Mouse (Mus musculus) embryonic fibroblast, embryonic 13.5 days (primary cell): ENCODE data around the gene Crb1.

Experiments
- CTCF ChIP-seq: IDR thresholded peaks from 2 replicates; pipeline ENCODE4 v1.5.1; 2011; ENCODE audit warnings: mild to moderate bottlenecking, control low read depth, low read length, moderate library complexity, borderline replicate concordance; ENCODE audit not compliant: insufficient read depth
- POLR2A ChIP-seq: IDR thresholded peaks from 2 replicates; pipeline ENCODE4 v1.6.1; 2011; ENCODE audit warnings: low read depth, mild to moderate bottlenecking, control low read depth, low read length, moderate library complexity

GRCm38 (mm10) chr1:139153493-139153892 is 223.4 kb downstream of the Crb1 start:
- TF ChIP-seq POLR2A (no peak), CTCF (no peak)
